Mouse (Mus musculus) intestine, embryonic 14.5 days (tissue): ENCODE measurements around the gene Ccdc185. TPM values are rescaled to one million over a fixed set of nuclear protein-coding genes. Genes with fewer than 3 reads are reported as not detected.

Experiments used
- ATAC-seq: fragments of 200-750 bp; cut with Nextera tagmentation; replicated peaks from 2 replicates; pipeline ENCODE4 v1.8.0; 2017; ENCODE audit warnings: low read depth, moderate number of reproducible peaks, moderate TSS enrichment, moderate library complexity; ENCODE audit not compliant: low FRiP score, low TSS enrichment
- DNase-seq: peaks from one replicate; pipeline ENCODE4 v3.0.0-alpha.2; 2018; ENCODE audit warnings: low spot score
- H3K27ac ChIP-seq: fragments of 300-500 bp; sonication (generic); 2 replicates; pipeline ENCODE4 v1.5.1; 2014; ENCODE audit warnings: low read depth, mild to moderate bottlenecking, control low read depth
- H3K27me3 ChIP-seq: fragments of 300-500 bp; sonication (generic); replicated peaks from 2 replicates; pipeline ENCODE4 v1.6.1; 2014; ENCODE audit warnings: low read length, control low read depth; ENCODE audit not compliant: control insufficient read depth, insufficient read depth
- H3K36me3 ChIP-seq: fragments of 300-500 bp; sonication (generic); 2 replicates; pipeline ENCODE4 v1.6.1; 2014; ENCODE audit warnings: low read length, control low read depth; ENCODE audit not compliant: control insufficient read depth, insufficient read depth
- H3K4me1 ChIP-seq: fragments of 300-500 bp; sonication (generic); replicated peaks from 2 replicates; pipeline ENCODE4 v1.6.1; 2014; ENCODE audit warnings: low read length, control low read depth, mixed read lengths; ENCODE audit not compliant: control insufficient read depth, insufficient read depth
- H3K4me2 ChIP-seq: fragments of 300-500 bp; sonication (generic); 2 replicates; pipeline ENCODE4 v1.6.1; 2014; ENCODE audit warnings: low read length
- H3K4me3 ChIP-seq: fragments of 300-500 bp; sonication (generic); 2 replicates; pipeline ENCODE4 v1.5.1; 2014; ENCODE audit warnings: low read depth, low read length, control low read depth, mixed read lengths
- H3K9ac ChIP-seq: fragments of 300-500 bp; sonication (generic); 2 replicates; pipeline ENCODE4 v1.6.1; 2014; ENCODE audit warnings: mild to moderate bottlenecking, low read length
- H3K9me3 ChIP-seq: fragments of 300-500 bp; sonication (generic); 2 replicates; pipeline ENCODE4 v1.6.1; 2016; ENCODE audit warnings: low read length, control low read depth; ENCODE audit not compliant: control insufficient read depth
- WGBS: fragments of 180-500 bp; shearing (Covaris S2); extraction: QIAGEN DNeasy Blood & Tissue Kit; methylation state at CpG from one replicate; pipeline ENCODE4 v1.1.7; 2014; 5-methylcytosine and 5-hydroxymethylcytosine counted together
- polyA plus RNA-seq: library from polyadenylated mRNA; unstranded; fragments of >200 nt; fragmentation: Nextera tagmentation; extraction: Ambion mirVana; gene quantifications from 2 replicates; pipeline ENCODE4 v1.2.1, GENCODE M21; 2014

The Ccdc185 gene
- not detected in 2 replicates for polyA plus RNA-seq

DNA sequence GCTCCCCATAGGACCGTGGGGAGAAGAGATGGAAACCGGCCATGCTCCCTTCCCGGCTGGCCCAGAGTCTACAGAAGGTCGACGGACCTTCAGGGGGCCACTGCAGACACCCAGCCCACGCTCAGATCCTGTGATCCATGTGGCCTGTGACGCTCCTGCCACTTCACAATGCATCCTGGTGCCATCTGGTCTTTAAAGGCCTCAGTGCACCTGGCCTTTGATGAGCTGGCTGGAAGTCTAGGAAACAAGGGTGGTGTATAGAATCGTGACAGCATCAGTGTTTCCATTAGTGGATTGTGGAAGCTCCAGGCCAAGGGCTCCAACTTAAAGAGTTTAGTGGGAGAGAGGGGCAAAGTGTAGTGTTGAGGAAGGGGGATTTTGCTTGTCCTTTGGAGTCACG lies at the start of gene Ccdc185:
Ccdc185 (minus strand) TSS at position 101 of the 400 bp plus-strand sequence.
- no peak within 1 kb of the TSS for H3K4me3 ChIP-seq
- ATAC-seq: no peak
- H3K4me1 ChIP-seq: no peaks in the 10 kb centered on the region
- H3K27me3 ChIP-seq: no peaks in the 10 kb centered on the region
- no peak within 1 kb of the TSS for H3K9ac ChIP-seq
- no peak for DNase-seq
- H3K9me3 ChIP-seq: no peaks in the 10 kb centered on the region
- no peak within 1 kb of the TSS for H3K27ac ChIP-seq
- no peaks in the 10 kb centered on the region for H3K36me3 ChIP-seq
- H3K4me2 ChIP-seq: no peak within 1 kb of the TSS
- 83% methylated on average over 9 of the region's 9 CpGs for WGBS

DNA sequence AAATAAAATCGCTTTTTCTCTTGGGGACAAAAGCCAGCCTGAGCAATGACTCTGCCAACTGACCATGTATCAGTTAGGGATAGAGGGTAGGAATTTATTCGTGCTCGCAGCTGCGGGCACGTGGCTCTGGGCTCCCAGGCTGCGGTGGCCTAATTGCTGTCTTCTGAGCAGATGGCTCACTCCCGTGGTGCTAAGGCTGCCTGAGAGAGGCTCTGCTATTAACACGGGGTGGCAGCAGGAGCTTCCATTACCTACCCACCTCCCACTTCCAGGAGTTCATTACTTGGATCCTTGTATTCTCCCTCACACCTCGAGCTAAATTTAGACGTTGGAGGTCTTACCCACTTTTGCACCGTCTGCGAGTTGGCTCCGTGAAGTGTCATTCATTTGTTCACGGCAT lies 48.1 kb upstream of the Ccdc185 start:
- H3K27ac ChIP-seq: no peak overlapping the region
- WGBS: 70% methylated on average over 14 of the region's 14 CpGs
- H3K9ac ChIP-seq: no peak overlapping the region
- H3K4me3 ChIP-seq: no peak overlapping the region
- H3K9me3 ChIP-seq: no peaks in the 10 kb centered on the region
- no peak overlapping the region for H3K4me2 ChIP-seq
- no peaks in the 10 kb centered on the region for H3K27me3 ChIP-seq
- DNase-seq (no peak), ATAC-seq (no peak)
- peaks cover 11% of the 10 kb centered on the region for H3K4me1 ChIP-seq
- H3K36me3 ChIP-seq: no peaks in the 10 kb centered on the region

DNA sequence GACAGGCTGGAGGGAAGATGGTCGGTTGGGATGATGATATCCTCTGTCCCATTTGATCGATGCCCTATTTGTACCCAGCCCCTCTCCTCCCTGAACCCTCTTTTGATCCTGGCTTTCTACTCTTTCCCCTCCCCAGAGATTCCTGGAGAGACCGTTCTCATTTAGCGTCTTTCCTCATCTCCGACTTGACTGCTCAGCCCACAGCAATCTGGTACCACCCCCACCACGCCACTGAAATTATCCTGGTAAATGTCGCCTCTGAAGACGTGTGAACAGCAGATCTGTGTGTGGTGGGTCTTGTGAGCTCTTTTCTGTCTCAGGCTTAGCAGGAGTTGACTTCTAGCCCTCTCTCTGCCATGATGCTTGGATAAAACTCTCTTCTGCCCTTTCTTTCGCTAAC lies 45.6 kb upstream of the Ccdc185 start:
- DNase-seq (no peak), ATAC-seq (no peak)
- H3K9me3 ChIP-seq: no peaks in the 10 kb centered on the region
- H3K27ac ChIP-seq: no peak overlapping the region
- H3K27me3 ChIP-seq: no peaks in the 10 kb centered on the region
- no peak overlapping the region for H3K9ac ChIP-seq
- 91% methylated on average over 9 of the region's 9 CpGs for WGBS
- H3K4me1 ChIP-seq: peaks cover 15% of the 10 kb centered on the region
- H3K4me2 ChIP-seq: no peak overlapping the region
- H3K36me3 ChIP-seq: no peaks in the 10 kb centered on the region
- no peak overlapping the region for H3K4me3 ChIP-seq

DNA sequence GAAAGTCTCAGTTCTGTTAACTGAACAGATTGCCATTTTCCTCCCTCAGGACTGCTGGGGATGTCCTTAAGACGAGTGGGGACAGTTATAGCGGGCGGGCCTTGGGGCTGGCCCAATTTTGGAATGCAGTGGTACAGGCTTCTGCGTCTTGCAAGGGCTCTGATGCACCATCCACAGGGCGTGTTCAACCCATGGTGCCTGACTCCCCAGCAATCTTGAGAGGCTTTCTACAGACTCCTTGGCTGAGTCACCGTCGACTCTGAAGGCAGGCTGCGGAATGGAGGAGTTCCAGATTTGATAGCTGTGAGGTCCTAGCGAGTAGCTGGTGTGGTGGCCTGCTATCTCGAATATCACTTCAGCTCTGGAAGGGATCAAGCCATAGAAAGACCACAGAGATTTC lies 45.2 kb upstream of the Ccdc185 start:
- Histone ChIP-seq H3K9me3 (no peaks in the 10 kb centered on the region), H3K4me2 (no peak overlapping the region), H3K4me1 (peaks cover 19% of the 10 kb centered on the region), H3K9ac (no peak overlapping the region), H3K4me3 (no peak overlapping the region), H3K36me3 (no peaks in the 10 kb centered on the region), H3K27ac (no peak overlapping the region), H3K27me3 (no peaks in the 10 kb centered on the region)
- WGBS: 93% methylated on average over 10 of the region's 10 CpGs
- no peak for DNase-seq
- no peak for ATAC-seq

DNA sequence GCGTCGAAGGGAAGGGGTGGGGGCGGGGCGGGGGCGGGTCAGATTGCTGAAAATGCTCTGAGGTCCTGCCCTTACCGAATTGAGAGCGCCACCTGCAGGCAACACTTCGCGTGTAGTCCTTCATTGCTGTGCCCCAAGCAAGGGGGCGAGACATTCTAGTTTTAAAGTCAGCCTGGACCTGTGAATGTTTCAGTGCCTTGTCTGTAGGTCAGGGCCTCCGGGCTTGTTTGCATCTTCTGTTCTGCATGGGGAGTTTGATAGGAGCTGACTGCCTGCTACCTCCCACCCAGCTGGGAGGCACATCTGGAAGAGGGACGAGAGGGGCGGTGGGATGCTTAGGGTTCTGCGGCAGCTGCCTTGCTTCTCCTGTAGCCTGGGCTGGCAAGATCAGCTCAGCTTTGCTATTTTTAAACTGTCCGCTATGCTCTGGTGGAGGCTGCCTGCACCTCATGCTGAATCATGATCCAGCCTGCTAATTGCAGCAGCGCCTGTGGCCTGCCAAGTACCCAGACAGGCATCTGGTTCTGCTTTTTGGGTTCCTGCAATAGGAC lies 43.6 kb upstream of the Ccdc185 start:
- peak; percentile 78 for DNase-seq
- Histone ChIP-seq H3K36me3 (no peaks in the 10 kb centered on the region), H3K4me2 (peak overlapping the region; percentile 30), H3K27me3 (no peaks in the 10 kb centered on the region), H3K4me3 (no peak overlapping the region), H3K9ac (no peak overlapping the region), H3K27ac (peak overlapping the region; percentile 59; the same call in 1 of the 2 replicates), H3K9me3 (no peaks in the 10 kb centered on the region), H3K4me1 (peaks cover 19% of the 10 kb centered on the region)
- no peak for ATAC-seq
- 12% methylated on average over 16 of the region's 16 CpGs for WGBS

DNA sequence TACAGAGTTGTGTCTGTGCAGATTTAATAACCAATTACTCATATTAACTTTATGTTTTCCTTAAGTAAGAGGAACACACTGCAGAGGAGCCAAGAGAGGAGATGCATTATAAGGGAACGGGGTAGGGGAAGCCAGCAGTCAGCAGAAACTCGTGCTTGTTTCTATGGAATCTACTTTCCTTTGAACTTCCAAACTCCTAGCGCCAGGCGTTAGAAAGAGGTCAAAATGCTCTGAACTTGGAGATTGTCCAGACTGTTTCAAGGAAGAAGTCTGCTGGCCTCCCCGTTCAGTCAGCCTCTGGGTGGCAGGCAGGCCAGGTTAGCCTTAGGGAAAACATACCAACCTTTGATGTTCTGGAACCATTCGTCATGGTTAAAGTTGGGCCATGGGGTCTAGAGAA lies 39.9 kb upstream of the Ccdc185 start:
- whole genome bisulfite sequencing: 33% methylated on average over 6 of the region's 6 CpGs
- DNase-seq: no peak
- no peak overlapping the region for H3K4me2 ChIP-seq
- H3K27ac ChIP-seq: no peak overlapping the region
- H3K9ac ChIP-seq: no peak overlapping the region
- H3K36me3 ChIP-seq: no peaks in the 10 kb centered on the region
- H3K27me3 ChIP-seq: no peaks in the 10 kb centered on the region
- H3K4me3 ChIP-seq: no peak overlapping the region
- H3K4me1 ChIP-seq: peaks cover 23% of the 10 kb centered on the region
- ATAC-seq: no peak
- no peaks in the 10 kb centered on the region for H3K9me3 ChIP-seq

DNA sequence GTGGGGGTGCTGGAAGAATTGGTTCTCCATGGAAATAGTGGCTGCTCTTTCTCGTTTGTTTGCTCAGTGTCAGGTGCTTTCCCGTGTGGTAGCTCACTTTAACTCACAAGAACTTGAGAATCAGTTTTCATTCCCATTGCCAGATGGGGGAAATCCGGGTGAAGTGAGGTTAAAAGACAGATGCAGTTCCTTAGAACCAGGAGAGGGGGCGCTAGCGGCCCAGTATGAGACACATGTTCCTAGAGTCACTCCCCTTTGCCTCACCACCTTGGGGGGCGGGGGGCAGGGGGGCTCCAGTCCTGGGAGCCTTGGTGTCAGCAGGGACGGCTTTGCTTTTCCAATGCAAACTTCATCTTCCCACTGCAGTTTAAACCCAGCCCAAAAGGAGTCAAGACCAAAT lies 38.0 kb upstream of the Ccdc185 start:
- Histone ChIP-seq H3K4me3 (no peak overlapping the region), H3K27ac (no peak overlapping the region), H3K36me3 (no peaks in the 10 kb centered on the region), H3K4me2 (no peak overlapping the region), H3K9ac (no peak overlapping the region), H3K4me1 (peaks cover 12% of the 10 kb centered on the region; the same call in 1 of the 2 replicates), H3K27me3 (no peaks in the 10 kb centered on the region), H3K9me3 (no peaks in the 10 kb centered on the region)
- DNase-seq: no peak
- WGBS: 55% methylated on average over 7 of the region's 7 CpGs
- ATAC-seq: no peak

DNA sequence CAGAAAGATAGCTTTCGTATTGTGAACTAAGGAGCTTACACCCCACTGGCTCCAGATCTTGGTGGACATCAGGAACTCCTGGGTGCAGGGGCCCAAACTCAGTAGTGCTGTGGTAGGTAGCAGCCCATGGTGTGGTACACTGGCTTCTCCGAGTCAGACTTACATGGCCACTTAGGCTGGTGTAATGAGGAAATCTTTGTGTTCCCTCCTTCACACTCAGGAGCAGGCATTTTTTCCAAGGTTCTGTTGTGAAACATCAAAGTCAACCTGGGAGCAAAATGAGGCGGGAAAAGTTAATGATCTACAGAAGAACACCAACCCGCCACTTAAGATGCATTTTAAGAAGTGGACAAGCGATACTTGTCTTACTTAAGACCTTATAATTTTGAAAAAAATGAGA lies 36.5 kb upstream of the Ccdc185 start:
- WGBS: 79% methylated on average over 5 of the region's 5 CpGs
- Histone ChIP-seq H3K27me3 (no peaks in the 10 kb centered on the region), H3K9me3 (no peaks in the 10 kb centered on the region), H3K27ac (no peak overlapping the region), H3K36me3 (no peaks in the 10 kb centered on the region), H3K4me3 (no peak overlapping the region), H3K4me1 (peaks cover 10% of the 10 kb centered on the region; the same call in 1 of the 2 replicates), H3K4me2 (no peak overlapping the region), H3K9ac (no peak overlapping the region)
- ATAC-seq: no peak
- no peak for DNase-seq

DNA sequence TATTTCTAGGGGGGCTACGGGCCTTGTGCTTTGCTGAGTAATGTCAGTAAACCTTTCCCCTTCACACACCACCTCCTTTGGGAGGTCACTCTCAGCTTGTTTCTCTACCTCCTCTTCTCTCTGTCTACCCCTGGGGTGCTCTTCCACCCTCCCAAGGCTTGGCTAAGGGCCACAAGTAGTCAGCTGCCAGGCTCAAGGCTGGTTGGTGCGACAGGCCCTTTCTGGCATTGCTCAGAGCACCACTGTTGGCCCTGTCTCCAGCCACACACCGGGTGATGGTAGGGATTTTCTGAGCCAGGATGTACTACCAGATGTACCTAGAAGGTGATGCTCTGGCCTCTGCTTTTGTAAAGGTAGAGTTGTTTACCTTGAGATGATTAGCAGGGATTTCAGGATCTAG lies 35.8 kb upstream of the Ccdc185 start:
- no peak for ATAC-seq
- 82% methylated on average over 3 of the region's 3 CpGs for WGBS
- no peak for DNase-seq

More for the DNA sequence above, 35.8 kb upstream of the Ccdc185 start:
- no peaks in the 10 kb centered on the region for H3K36me3 ChIP-seq
- no peak overlapping the region for H3K4me3 ChIP-seq
- H3K9me3 ChIP-seq: no peaks in the 10 kb centered on the region
- H3K4me1 ChIP-seq: peaks cover 9% of the 10 kb centered on the region; the same call in 1 of the 2 replicates
- H3K9ac ChIP-seq: no peak overlapping the region
- no peaks in the 10 kb centered on the region for H3K27me3 ChIP-seq
- H3K27ac ChIP-seq: no peak overlapping the region
- H3K4me2 ChIP-seq: no peak overlapping the region
